Mouse (Mus musculus) MEL (cell line): ENCODE measurements around the gene Gpr143.

Experiments
- CTCF ChIP-seq, 3 experiments: IDR thresholded peaks in 2 of 3; conservative IDR thresholded peaks in 1 of 3; 2 replicates each; pipeline ENCODE4 v1.5.1; 2011 to 2012; ENCODE audit warnings: low read length in 3 of 3, low read depth in 2 of 3, mild to moderate bottlenecking in 2 of 3, improper control_type of control experiment in 1 of 3, inconsistent platforms in 1 of 3, mixed read lengths in 1 of 3, moderate library complexity in 1 of 3; ENCODE audit not compliant: control insufficient read depth in 1 of 3, insufficient read depth in 1 of 3, poor library complexity in 1 of 3, severe bottlenecking in 1 of 3
- EP300 ChIP-seq, 2 experiments: IDR thresholded peaks; 2 replicates each; pipeline ENCODE4 v1.6.1; 2011; ENCODE audit warnings: improper control_type of control experiment in 2 of 2, low read length in 2 of 2, low read depth in 1 of 2, mild to moderate bottlenecking in 1 of 2
- ETS1 ChIP-seq: IDR thresholded peaks from 2 replicates; pipeline ENCODE4 v1.6.1; 2012; ENCODE audit warnings: low read depth, mild to moderate bottlenecking, inconsistent platforms, low read length, improper control_type of control experiment, moderate library complexity
- MAFK ChIP-seq: IDR thresholded peaks from 2 replicates; pipeline ENCODE4 v1.6.1; 2011; ENCODE audit warnings: low read depth, mild to moderate bottlenecking, low read length, improper control_type of control experiment, borderline replicate concordance
- MEF2A ChIP-seq: IDR thresholded peaks from 2 replicates; pipeline ENCODE4 v1.6.1; 2014; ENCODE audit warnings: low read depth, mild to moderate bottlenecking, inconsistent platforms, low read length, improper control_type of control experiment; ENCODE audit not compliant: poor library complexity, insufficient replicate concordance, severe bottlenecking; ENCODE audit errors: extremely low read depth
- MXI1 ChIP-seq: IDR thresholded peaks from 2 replicates; pipeline ENCODE4 v1.6.1; 2011; ENCODE audit warnings: mild to moderate bottlenecking, low read depth, low read length, improper control_type of control experiment
- POLR2A ChIP-seq, 2 experiments: IDR thresholded peaks; 2 replicates each; pipeline ENCODE4 v1.6.1; 2011 to 2012; ENCODE audit warnings: low read length in 2 of 2, mild to moderate bottlenecking in 2 of 2, control low read depth in 1 of 2, improper control_type of control experiment in 1 of 2, low read depth in 1 of 2, moderate library complexity in 1 of 2; ENCODE audit not compliant: control insufficient read depth in 1 of 2, insufficient read depth in 1 of 2, poor library complexity in 1 of 2
- POLR2AphosphoS2 ChIP-seq: IDR thresholded peaks from 2 replicates; pipeline ENCODE4 v1.6.1; 2011; ENCODE audit warnings: low read length, improper control_type of control experiment
- TBP ChIP-seq: IDR thresholded peaks from 2 replicates; pipeline ENCODE4 v1.8.0; 2011; ENCODE audit warnings: low read depth, low read length, improper control_type of control experiment
- ZNF384 ChIP-seq: IDR thresholded peaks from 2 replicates; pipeline ENCODE4 v1.6.1; 2012; ENCODE audit warnings: low read depth, mild to moderate bottlenecking, inconsistent platforms, low read length, improper control_type of control experiment

DNA sequence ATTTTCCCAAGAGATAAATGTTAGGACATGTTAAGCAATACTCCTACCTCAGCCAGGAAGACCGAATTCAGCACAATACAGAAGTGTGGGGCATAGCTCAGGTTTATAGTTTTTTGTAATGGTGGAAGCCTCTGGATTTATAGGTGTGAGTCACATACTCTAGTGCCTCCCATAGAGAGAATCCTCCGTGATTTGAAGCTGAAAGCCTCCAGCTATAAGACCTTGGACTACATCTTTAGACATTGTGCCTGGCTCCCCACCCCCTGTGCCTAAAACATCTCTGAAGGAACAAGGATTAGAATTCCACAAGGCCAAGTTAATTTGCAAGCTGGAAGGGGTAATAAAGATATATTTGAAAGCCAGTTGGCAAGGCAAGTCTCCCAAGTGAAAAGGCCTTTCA, 19.3 kb upstream of the Gpr143 start:
- TF ChIP-seq CTCF (IDR thresholded peaks at IDR 0.05 in 2 of 3, conservative IDR thresholded peaks at IDR 0.05 in 1 of 3; ENCODE audit: control insufficient read depth in 1 of 3, insufficient read depth in 1 of 3, low read depth in 2 of 3, low read length in 3 of 3, poor library complexity in 1 of 3, severe bottlenecking in 1 of 3): no peak
- no peak for TF ChIP-seq MEF2A
- TF ChIP-seq EP300 (IDR thresholded peaks at IDR 0.05; ENCODE audit: low read depth in 1 of 2, low read length in 2 of 2): no peak
- no peak for TF ChIP-seq ETS1
- TF ChIP-seq MXI1: no peak
- no peak for TF ChIP-seq TBP
- no peak for TF ChIP-seq POLR2AphosphoS2
- no peak for TF ChIP-seq POLR2A (IDR thresholded peaks at IDR 0.05; ENCODE audit: control insufficient read depth in 1 of 2, insufficient read depth in 1 of 2, low read depth in 1 of 2, low read length in 2 of 2, poor library complexity in 1 of 2)
- no peak for TF ChIP-seq ZNF384
- TF ChIP-seq MAFK: no peak
